Mouse (Mus musculus) CD4-positive, CD25-positive, alpha-beta regulatory T cell, adult 4 months (primary cell): ENCODE data around the gene Klhl21. TPM values are rescaled to one million over a fixed set of nuclear protein-coding genes. Genes with fewer than 3 reads are reported as not detected.

Experiments
- ATAC-seq: one replicate; pipeline ENCODE4 v1.8.0; 2017
- polyA plus RNA-seq, 2 experiments: library from polyadenylated mRNA; unstranded; fragments of 100-300 nt; shearing (Covaris generic); gene quantifications; one replicate each; pipeline ENCODE4 v1.2.1; 2017

The Klhl21 gene
- polyA plus RNA-seq = 1 to 10 TPM; 4.0 to 4.4 TPM

- ATAC-seq = peak; percentile 89
Observed at GRCm38 (mm10) chr4:152008622-152009075, at the start of gene Klhl21. Gene Klhl21, plus strand, starts transcription at chr4:152008803.

- no peak for ATAC-seq
Observed at GRCm38 (mm10) chr4:151959849-151960512, 48.6 kb upstream of the Klhl21 start.

GRCm38 (mm10) chr4:151960513-151960854 is 48.1 kb upstream of the Klhl21 start:
- no peak for ATAC-seq

DNA sequence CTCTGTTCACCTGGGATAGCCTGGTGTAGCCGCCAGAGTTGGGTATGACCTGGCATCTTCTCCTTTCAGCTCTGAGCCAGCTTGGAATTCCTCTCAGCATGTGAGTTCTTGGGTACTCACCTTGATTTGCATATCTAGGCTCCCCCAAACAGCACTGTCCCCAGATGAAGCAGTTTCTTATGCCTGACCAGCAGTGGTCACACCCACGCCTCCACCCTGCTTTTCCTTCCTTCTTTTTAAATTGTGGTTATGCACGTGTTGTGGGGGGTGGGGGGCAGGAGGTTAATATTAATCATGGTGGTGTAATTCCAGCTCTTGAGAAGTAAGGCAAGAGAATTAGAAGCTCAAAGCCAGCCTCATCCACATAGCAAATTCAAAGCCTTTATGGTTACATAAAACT is 45.8 kb upstream of the Klhl21 start:
- ATAC-seq = no peak

GRCm38 (mm10) chr4:151968204-151968921 is 40.2 kb upstream of the Klhl21 start:
- ATAC-seq = no peak

GRCm38 (mm10) chr4:151972221-151972967 is 36.2 kb upstream of the Klhl21 start:
- ATAC-seq = peak; percentile 54

DNA sequence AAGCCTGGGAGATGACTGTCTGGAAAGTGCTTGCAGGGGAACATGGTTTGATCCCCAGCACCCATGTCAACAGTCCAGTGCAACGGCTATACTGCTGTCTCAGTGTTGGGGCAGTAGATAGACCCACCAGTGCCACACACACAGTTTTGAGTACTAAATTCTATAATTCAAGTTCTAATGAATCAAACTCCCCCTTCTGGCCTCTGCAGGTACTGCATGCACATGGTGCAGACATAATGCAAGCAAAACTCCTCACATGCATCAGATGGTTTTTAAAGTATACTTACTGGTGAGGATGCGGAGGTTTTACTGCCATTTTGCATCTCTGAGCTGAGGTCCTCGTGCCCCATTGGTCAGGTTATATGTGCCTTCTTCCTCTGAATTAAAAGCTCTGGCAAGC is 33.2 kb upstream of the Klhl21 start:
- ATAC-seq = no peak

DNA sequence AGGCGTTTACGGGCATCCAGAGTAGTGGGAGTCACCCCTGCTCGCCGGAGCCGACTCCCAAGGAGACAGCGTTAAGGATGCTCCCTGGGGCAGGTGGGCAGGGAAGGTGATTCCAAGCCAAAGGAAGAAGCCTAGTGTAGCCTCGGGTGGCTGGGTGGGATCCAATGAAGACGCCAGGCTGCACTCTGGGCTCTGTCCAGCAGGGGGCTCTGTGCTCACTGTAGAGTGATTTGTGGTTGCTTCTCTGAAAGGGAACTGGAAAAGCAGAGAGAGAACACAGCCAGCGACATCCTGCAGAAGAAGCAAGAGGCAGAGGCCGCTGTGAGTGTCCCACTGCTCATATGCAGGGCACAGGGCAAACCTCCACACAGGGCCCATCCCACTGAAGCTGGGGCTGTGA is 30.9 kb upstream of the Klhl21 start:
- peak; percentile 68 for ATAC-seq

DNA sequence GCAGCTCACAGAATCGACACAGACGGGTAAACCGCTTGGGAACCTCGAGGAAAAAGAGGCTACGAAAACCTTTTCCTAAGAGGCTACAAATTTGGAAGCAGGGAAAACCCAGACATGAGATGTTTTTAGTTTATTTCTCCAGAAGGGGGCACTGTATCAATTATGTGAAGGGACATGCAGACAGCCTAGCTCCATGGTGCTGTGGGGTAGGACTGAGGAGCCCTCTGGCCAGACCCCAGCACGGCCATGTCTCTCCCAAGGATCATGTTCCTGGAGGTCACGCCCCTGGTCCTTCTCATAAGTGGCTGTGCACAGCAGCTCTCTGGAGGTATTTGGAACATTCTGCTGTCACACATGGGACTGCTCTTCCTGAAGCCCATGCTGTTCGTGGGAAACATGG is 27.9 kb upstream of the Klhl21 start:
- ATAC-seq = no peak

- peak; percentile 61 for ATAC-seq
Observed at GRCm38 (mm10) chr4:151981363-151981762, 27.2 kb upstream of the Klhl21 start.

GRCm38 (mm10) chr4:151983043-151983442 is 25.6 kb upstream of the Klhl21 start:
- ATAC-seq = no peak

DNA sequence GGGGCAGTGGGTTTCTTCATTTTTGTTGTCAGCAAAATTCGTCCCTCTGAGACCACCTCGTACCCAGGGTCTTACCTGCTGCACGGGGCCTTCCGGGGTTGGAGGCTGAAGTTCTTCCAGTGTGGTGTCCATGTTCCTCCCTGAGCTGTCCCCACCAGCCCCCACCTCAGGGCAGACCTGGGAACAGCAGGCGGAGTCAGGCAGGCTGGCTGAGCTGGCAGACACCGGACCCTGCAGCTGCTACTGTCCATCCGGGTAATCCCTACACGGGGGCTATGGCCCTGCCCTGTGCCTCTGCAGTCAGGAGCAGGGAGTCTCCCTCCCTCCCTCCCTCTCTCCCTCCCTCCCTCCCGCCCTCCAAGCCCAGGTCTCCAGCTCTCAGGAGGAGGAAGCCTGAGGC is 25.0 kb upstream of the Klhl21 start:
- ATAC-seq = no peak

- peak; percentile 79 for ATAC-seq
Observed at GRCm38 (mm10) chr4:151985886-151986285, 22.7 kb upstream of the Klhl21 start.

DNA sequence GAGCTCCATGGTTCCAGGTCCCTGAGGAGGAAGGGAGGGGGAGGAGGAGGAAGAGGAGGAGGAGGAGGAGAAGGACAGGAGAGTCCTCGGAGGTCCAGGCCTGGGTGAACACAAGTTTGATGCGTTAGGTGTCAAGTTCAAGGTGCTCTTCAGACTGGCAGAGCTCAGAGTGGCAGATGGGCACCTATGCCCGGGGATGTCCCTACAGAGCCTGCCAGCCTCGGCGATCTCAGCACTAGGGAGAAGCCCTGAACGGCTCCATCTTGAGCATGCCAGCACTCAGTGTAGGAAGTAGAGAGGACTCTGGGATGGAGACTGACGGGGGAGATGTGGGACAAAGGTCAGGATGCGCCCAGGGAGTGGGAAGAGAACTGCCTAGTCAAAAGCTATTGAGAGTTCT is 22.0 kb upstream of the Klhl21 start:
- ATAC-seq = no peak

GRCm38 (mm10) chr4:151988014-151988341 is 20.6 kb upstream of the Klhl21 start:
- ATAC-seq = no peak

GRCm38 (mm10) chr4:151988342-151989109 is 20.1 kb upstream of the Klhl21 start, which contains the start of gene Thap3:
Gene Thap3, minus strand, starts transcription at chr4:151988997.
- ATAC-seq = peak; percentile 71

GRCm38 (mm10) chr4:151989110-151989488 is 19.5 kb upstream of the Klhl21 start:
- peak; percentile 2 for ATAC-seq

DNA sequence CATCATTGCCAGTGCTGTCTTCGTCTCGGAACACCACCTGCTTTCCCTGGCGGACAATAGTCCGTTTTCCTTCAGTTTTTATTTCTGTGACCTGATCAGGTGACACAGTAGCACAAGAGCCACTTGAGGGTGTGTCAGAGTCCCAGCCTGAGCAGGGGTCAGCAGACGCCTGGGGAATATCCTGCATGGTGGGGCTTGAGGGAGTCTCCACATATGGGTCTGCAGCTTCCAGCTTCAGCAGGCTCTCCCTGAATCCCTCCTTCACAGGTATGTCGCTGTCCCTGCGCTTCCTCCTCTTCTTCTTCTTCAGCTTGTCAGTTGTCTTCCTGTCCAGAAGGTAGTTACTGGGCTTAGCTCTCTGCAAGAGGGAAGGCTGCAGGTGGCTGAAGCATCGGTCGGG is 16.5 kb upstream of the Klhl21 start:
- ATAC-seq = no peak

DNA sequence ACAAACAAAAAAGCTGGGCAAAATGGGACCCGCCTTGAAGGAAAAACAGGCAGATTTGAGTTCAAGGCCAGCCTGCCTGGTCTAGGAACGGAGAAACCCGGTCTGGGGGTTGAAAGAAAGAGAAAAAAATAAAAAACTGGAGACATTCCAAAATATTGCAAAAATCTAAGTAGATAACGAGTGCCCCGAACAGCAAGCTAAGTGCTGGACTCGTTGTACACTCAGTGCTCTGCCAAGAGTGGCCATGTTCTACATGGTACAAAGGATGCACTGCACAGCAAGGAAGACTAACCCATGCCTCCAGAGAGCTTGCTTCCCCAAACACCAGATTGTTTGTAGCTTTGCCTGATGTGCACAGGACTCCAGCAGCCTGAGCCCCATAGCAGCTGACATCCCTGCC is 15.6 kb upstream of the Klhl21 start:
- ATAC-seq = no peak

GRCm38 (mm10) chr4:151994228-151995171 is 14.1 kb upstream of the Klhl21 start:
- ATAC-seq = no peak

- no peak for ATAC-seq
Observed at GRCm38 (mm10) chr4:151995371-151996172, 13.0 kb upstream of the Klhl21 start.
